Mouse (Mus musculus): Measurements from ENCODE around the gene Trim80. TPM values are rescaled to one million over a fixed set of nuclear protein-coding genes. Genes with fewer than 3 reads are reported as not detected.

Gene Trim80
- total and polyA plus RNA-seq, 2 experiments from 2014 or later = 0.26 TPM; not detected in 1

DNA sequence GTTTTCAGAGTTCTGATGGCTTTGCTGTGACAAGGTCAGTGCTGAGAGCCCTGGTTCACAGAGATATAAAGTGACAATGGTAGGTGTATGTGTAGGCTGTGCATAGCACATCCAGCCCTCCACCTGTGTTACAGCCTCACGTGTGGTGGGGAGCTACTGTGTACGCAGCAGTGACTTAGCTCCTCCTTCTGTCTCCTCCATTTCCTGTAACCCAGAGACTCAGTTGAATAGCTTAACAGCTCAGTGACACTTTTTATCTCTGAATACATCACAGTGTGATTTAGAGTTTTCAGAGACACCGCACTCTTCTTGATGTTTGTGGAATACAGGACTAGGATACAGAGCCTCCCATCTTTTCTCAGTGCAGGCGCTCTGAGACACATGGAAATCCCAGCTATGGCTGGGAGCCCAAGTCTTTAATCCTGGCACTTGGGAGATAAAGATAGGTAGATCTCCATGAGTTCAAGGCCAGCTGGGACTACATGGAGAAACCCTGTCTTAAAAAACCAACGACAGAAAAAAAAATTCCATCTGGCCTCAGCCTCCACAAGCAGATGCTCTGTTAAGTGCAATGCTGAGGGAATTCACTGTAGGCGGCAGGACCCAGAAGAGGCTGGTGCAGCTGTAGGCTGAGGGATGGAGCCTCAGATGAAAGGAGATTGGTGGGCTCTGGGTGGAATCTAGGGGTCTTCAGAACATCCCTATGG lies 41.4 kb downstream of the Trim80 start:
- 78% methylated on average over 6 of the region's 6 CpGs for WGBS
- Histone ChIP-seq H3K4me2 (ENCODE audit: low read depth, low read length) (no peak overlapping the region), H3K4me3 (ENCODE audit: low read depth, low read length) (no peak overlapping the region), H3K36me3 (replicated peaks; ENCODE audit: control insufficient read depth, insufficient read depth, low read length) (0 out of 2 replicates have a peak, but pooled peaks cover 4% of the 10 kb centered on the region), H3K27me3 (ENCODE audit: control insufficient read depth, insufficient read depth, low read length) (no peaks in the 10 kb centered on the region), H3K4me1 (ENCODE audit: control insufficient read depth, insufficient read depth) (peaks cover 11% of the 10 kb centered on the region; the same call in 1 of the 2 replicates), H3K9ac (replicated peaks; ENCODE audit: low read depth, low read length) (no peak overlapping the region), H3K27ac (ENCODE audit: low read depth) (no peak overlapping the region), H3K9me3 (replicated peaks; ENCODE audit: control insufficient read depth, low read length) (no peaks in the 10 kb centered on the region)
- DNase-seq (ENCODE audit: low spot score) (no peak), ATAC-seq (ENCODE audit: insufficient read depth, low read depth) (no peak)
- TF ChIP-seq EP300 (IDR thresholded peaks at IDR 0.05; ENCODE audit: low read depth) (no peak), CTCF (IDR thresholded peaks at IDR 0.05; ENCODE audit: low read depth) (no peak)

DNA sequence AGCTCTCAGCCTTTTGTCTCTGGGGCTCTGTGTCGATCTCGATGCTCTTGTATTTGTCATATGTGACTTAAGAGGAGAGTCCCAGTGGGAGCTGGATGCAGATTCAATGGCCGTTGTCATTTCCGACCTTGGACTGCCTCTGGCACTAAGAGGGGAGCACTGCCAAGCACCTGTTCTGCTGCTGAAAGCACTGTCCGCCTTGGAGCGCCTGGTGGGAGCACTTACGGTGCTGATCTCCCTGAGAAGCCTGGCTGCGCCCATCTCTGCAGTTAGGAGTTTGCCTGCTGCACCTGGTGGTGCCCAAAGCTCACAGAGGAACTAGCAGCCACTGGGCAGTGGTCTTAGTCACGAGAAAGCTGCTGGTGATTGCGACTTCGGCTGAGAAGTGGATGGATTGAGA lies 42.9 kb downstream of the Trim80 start:
- Histone ChIP-seq H3K9me3 (replicated peaks; ENCODE audit: control insufficient read depth, low read length) (no peaks in the 10 kb centered on the region), H3K9ac (replicated peaks; ENCODE audit: low read depth, low read length) (no peak overlapping the region), H3K4me1 (ENCODE audit: control insufficient read depth, insufficient read depth) (peaks cover 5% of the 10 kb centered on the region; the same call in 1 of the 2 replicates), H3K4me3 (ENCODE audit: low read depth, low read length) (no peak overlapping the region), H3K27me3 (ENCODE audit: control insufficient read depth, insufficient read depth, low read length) (no peaks in the 10 kb centered on the region), H3K27ac (ENCODE audit: low read depth) (no peak overlapping the region), H3K36me3 (replicated peaks; ENCODE audit: control insufficient read depth, insufficient read depth, low read length) (0 out of 2 replicates have a peak, but pooled peaks cover 4% of the 10 kb centered on the region), H3K4me2 (ENCODE audit: low read depth, low read length) (no peak overlapping the region)
- ATAC-seq (ENCODE audit: insufficient read depth, low read depth) (no peak), DNase-seq (ENCODE audit: low spot score) (no peak)
- TF ChIP-seq EP300 (IDR thresholded peaks at IDR 0.05; ENCODE audit: low read depth) = no peak
- TF ChIP-seq CTCF (IDR thresholded peaks at IDR 0.05; ENCODE audit: low read depth) = no peak
- WGBS = 70% methylated on average over 11 of the region's 11 CpGs

DNA sequence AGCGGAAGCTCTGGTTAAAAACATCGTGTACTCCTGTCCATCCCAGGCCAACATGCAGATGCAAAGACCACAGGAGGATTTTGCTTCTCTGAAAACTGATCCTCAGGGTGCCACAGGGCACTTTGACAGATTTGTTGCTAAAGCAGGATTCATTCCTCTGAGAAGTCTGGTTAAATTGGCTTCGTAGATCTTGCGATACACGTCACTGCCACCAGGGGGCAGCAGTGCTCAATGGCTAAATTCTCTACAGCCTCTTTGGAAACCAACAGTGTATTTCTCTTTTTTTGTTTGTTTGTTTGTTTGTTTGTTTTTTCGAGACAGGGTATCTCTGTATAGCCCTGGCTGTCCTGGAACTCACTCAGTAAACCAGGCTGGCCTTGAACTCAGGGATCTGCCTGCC lies 43.4 kb downstream of the Trim80 start:
- H3K4me3 ChIP-seq (ENCODE audit: low read depth, low read length) = no peak overlapping the region
- ATAC-seq (ENCODE audit: insufficient read depth, low read depth) (no peak), DNase-seq (ENCODE audit: low spot score) (peak; percentile 46)
- H3K27ac ChIP-seq (ENCODE audit: low read depth) = no peak overlapping the region
- H3K27me3 ChIP-seq (ENCODE audit: control insufficient read depth, insufficient read depth, low read length) = no peaks in the 10 kb centered on the region
- H3K9me3 ChIP-seq (replicated peaks; ENCODE audit: control insufficient read depth, low read length) = no peaks in the 10 kb centered on the region
- no peak overlapping the region for H3K4me2 ChIP-seq (ENCODE audit: low read depth, low read length)
- TF ChIP-seq EP300 (IDR thresholded peaks at IDR 0.05; ENCODE audit: low read depth) (no peak), CTCF (IDR thresholded peaks at IDR 0.05; ENCODE audit: low read depth) (peak; percentile 96)
- no peak overlapping the region for H3K9ac ChIP-seq (replicated peaks; ENCODE audit: low read depth, low read length)
- 0 out of 2 replicates have a peak, but pooled peaks cover 6% of the 10 kb centered on the region for H3K36me3 ChIP-seq (replicated peaks; ENCODE audit: control insufficient read depth, insufficient read depth, low read length)
- H3K4me1 ChIP-seq (ENCODE audit: control insufficient read depth, insufficient read depth) = peaks cover 5% of the 10 kb centered on the region; the same call in 1 of the 2 replicates
- 17% methylated on average over 6 of the region's 6 CpGs for WGBS

DNA sequence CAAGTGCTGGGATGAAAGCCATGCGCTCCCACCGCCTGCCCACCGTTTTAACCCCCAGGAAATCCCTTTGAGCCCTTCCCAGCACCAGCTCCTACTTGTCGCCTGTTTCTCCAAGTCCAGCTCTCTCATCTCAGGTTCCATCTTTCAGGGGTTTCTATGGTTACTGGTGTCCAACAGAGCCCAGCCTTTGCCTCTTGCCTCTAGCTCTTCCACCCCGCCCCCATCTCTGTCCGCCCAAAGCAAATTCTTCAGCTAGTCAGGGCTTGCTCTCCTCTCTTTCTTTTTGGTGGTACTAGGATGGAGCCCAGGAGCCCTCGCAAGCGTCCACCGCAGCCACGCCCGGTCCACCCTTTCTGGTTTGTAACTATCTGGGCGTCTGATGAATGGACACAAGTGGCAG lies 44.8 kb downstream of the Trim80 start:
- no peak overlapping the region for H3K4me3 ChIP-seq (ENCODE audit: low read depth, low read length)
- no peak overlapping the region for H3K27ac ChIP-seq (ENCODE audit: low read depth)
- H3K9ac ChIP-seq (replicated peaks; ENCODE audit: low read depth, low read length) = no peak overlapping the region
- WGBS = 86% methylated on average over 12 of the region's 12 CpGs
- ATAC-seq (ENCODE audit: insufficient read depth, low read depth) = no peak
- TF ChIP-seq CTCF (IDR thresholded peaks at IDR 0.05; ENCODE audit: low read depth) = no peak
- 0 out of 2 replicates have a peak, but pooled peaks cover 16% of the 10 kb centered on the region for H3K36me3 ChIP-seq (replicated peaks; ENCODE audit: control insufficient read depth, insufficient read depth, low read length)
- H3K4me2 ChIP-seq (ENCODE audit: low read depth, low read length) = no peak overlapping the region
- DNase-seq (ENCODE audit: low spot score) = no peak
- H3K9me3 ChIP-seq (replicated peaks; ENCODE audit: control insufficient read depth, low read length) = no peaks in the 10 kb centered on the region
- peaks cover 5% of the 10 kb centered on the region; the same call in 1 of the 2 replicates for H3K4me1 ChIP-seq (ENCODE audit: control insufficient read depth, insufficient read depth)
- H3K27me3 ChIP-seq (ENCODE audit: control insufficient read depth, insufficient read depth, low read length) = no peaks in the 10 kb centered on the region

DNA sequence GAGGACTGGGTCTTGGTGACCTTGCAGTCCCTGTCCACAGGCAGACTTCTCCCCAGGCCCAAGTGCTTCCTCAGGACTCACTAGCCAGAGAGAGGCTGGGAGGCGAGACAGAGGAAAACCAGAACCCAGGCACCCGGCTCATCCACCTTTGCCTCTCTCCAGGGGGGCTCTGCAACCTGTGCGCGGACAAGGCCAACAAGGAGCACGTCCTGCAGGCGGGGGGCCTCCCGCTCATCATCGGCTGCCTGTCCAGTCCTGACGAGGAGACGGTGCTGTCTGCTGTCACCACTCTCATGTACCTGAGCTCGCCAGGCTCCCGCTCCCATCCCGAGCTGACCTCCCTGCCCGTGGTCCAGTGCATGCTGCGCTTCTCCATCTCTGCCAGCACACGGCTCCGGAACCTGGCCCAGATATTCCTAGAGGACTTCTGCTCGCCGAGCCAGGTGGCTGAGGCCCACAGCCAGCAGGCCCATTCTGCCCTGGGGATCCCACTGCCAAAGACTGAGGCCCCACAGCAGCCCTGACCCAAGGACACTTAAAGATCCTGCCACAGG lies 48.3 kb downstream of the Trim80 start:
- H3K27me3 ChIP-seq (ENCODE audit: control insufficient read depth, insufficient read depth, low read length) = no peaks in the 10 kb centered on the region
- H3K27ac ChIP-seq (ENCODE audit: low read depth) = no peak overlapping the region
- H3K36me3 ChIP-seq (replicated peaks; ENCODE audit: control insufficient read depth, insufficient read depth, low read length) = 0 out of 2 replicates have a peak, but pooled peaks cover 16% of the 10 kb centered on the region
- 77% methylated on average over 19 of the region's 19 CpGs for WGBS
- ATAC-seq (ENCODE audit: insufficient read depth, low read depth) (no peak), DNase-seq (ENCODE audit: low spot score) (no peak)
- peaks cover 15% of the 10 kb centered on the region for H3K4me1 ChIP-seq (ENCODE audit: control insufficient read depth, insufficient read depth)
- no peak overlapping the region for H3K4me2 ChIP-seq (ENCODE audit: low read depth, low read length)
- TF ChIP-seq CTCF (IDR thresholded peaks at IDR 0.05; ENCODE audit: low read depth) (no peak), EP300 (IDR thresholded peaks at IDR 0.05; ENCODE audit: low read depth) (no peak)
- H3K9me3 ChIP-seq (replicated peaks; ENCODE audit: control insufficient read depth, low read length) = no peaks in the 10 kb centered on the region
- H3K4me3 ChIP-seq (ENCODE audit: low read depth, low read length) = no peak overlapping the region
- H3K9ac ChIP-seq (replicated peaks; ENCODE audit: low read depth, low read length) = no peak overlapping the region

Data from heart, postnatal 0 days (tissue).